Mouse (Mus musculus) small intestine, adult 2 months (tissue): ENCODE measurements around the gene Rsph1.

Source experiments
- CTCF ChIP-seq: fragments of 200-500 bp; IDR thresholded peaks from 2 replicates; pipeline ENCODE4 v1.5.1; 2012; ENCODE audit warnings: low read depth, mild to moderate bottlenecking, control low read depth, inconsistent platforms, low read length, moderate library complexity, mixed read lengths; ENCODE audit not compliant: insufficient replicate concordance, insufficient read length; ENCODE audit errors: extremely low read depth
- POLR2A ChIP-seq: fragments of 200-500 bp; IDR thresholded peaks from 2 replicates; pipeline ENCODE4 v1.6.1; 2012; ENCODE audit warnings: low read depth, mild to moderate bottlenecking, control low read depth, inconsistent platforms, low read length, moderate library complexity

DNA sequence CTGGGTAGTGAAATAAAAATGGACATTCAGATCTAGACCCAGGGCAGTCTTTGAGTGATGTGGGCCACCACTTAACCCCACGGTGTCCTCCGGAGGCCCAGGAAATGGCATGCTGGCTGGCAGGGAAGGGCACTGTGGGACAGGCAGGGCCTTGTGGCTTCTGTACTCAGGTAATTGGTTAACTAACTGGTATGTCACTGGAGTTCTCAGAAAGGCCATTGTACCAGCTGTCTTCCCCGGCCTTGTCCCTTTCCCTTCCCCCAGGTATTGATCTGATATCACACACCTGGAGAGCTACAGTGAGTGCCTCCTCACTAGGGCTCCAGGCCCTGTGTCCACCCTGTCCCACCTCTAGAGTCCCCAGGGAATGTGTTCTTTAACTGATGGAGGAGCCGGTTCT, 46.2 kb upstream of the Rsph1 start:
- TF ChIP-seq CTCF = no peak
- TF ChIP-seq POLR2A = no peak; the same call in 1 of the 2 replicates
